Mouse (Mus musculus) thymus, adult 18-20 months (tissue): ENCODE measurements around the gene Cradd.

ENCODE experiments used
- DNase-seq, 2 experiments: peaks; one replicate each; pipeline ENCODE4 v3.0.0; 2022; ENCODE audit warnings: mixed read lengths in 2 of 2

Cradd gene

DNA sequence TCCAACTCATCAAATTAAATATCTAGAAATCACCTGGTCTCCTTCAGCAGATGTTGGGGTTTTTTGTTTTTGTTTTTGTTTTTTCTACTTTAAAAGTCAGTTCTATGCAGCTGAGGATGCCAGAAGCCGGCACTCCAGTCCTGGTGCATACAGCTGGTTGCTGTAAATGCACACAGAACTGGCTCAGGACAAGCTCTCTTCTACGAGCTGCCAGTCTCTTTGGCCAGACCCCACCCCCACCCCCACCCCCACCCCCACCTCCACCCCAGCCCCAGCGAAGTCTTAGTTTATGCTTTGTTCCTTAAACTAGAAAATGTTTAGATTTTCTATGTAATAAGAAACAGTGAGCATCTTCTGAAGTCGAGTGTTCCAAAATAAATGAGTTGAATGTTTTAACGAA, 57.0 kb downstream of the Cradd start:
- no peak for DNase-seq

DNA sequence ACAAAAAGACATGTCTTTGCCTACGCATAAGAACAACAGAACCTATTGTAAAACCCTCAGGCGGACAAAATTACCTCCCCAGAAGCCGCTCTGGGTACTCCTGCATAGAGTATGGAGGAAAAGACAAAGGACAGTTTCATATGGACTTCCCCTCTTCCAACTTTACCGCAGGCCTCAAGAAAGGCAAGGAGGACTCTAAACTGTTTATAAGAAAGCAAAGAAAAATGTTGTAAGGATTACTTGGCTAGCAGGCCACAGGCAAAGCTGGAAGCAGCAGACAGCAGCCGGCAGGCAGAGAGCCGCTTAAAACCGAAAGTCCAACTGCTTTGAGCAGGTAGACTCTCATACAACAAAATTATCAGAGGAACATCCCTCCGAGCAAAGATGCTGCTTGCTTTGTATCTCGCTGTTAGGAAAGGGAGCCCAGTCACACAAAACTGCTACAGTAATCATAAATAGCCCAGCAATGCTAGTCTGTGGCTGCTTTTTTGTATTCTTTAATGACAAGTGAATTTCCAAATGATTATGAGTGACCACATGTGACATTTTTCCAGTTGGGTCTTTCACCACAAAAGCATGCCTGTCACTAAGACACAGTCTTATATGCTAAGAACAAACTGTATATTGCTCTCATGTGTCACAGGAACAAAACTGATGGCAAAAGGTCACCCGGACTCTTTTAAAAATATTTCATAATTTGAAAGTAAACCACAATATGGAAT, 57.7 kb downstream of the Cradd start:
- DNase-seq, result no peak

DNA sequence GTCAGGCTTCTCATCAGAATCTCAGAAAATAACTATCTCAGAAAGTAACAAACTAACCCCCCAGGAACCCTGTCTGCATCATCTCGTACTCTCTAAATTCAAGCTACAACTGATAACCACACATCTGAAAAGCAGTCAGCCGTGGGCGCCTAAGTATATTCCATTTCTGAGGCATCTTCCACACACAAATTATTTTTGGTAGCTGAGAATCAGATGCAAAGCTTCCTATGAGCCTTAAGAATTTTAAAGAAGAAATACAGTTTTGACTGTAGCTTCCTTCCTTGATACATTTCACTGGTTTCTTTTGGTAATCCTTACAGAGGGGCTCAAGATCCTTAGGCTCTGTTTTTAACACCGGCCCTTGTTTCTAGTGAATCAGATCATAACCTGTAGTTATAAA, 58.4 kb downstream of the Cradd start:
- DNase-seq, result no peak

DNA sequence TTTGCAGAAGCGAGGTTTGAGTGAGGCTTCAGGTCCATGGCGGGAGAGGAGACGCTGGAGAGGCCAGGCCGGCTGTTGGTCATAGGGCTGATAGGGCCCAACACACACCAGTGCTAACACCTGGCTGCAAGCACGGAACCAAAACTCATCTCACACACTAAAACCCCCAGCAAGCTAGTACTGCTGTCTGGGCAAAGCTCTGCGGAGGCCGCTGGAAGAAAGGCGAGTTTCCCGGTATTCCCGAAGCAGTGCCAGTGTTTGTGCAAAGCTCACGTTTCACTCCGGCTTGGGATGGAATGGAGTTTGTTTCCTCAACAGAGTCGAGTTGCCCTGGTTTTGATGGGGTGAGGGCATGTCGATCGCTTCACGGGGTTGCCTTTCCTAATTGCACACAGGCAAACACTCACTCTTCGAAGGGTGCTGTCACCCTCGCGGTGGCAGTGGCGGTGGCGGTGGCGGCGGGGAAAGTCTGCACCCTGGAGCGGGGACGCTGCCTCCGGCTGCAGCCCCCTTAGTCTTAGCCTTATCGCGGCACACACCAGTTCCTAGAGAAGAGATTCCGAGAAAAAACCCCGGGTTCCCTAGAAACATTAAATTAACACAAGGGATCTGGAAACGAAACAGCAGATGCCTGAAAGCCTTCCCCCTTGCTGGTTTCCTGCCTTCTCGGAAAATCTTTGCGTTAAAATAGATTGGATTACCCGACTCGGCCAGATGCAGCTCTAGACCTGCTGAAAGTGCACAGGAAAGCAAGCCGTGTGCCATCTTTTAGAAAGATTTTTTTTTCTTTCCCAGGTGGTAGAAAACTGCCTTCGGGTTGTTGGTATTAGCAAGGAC, 59.2 kb downstream of the Cradd start:
- DNase-seq, result peak; percentile 24 to 30

DNA sequence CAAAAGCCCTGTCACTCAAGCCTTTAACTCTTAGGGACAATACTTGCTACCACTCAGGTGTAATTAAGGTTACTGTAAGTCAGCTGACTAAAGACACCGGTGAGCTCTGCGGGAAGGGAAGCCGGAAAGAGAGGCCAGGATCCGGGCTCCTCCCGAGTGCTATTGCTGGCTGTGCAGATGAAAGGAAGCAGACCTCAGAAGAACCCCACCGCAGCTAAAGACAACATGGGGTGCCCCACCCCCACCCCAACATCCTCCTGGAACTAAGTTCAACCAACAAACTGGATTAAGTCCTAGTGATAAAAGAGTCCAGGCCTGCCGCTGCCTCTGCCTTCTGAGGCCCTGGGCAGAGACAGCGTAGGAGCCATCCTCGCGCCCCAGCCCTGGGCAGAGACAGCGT, 61.5 kb downstream of the Cradd start:
- peak; percentile 48 to 65 for DNase-seq

DNA sequence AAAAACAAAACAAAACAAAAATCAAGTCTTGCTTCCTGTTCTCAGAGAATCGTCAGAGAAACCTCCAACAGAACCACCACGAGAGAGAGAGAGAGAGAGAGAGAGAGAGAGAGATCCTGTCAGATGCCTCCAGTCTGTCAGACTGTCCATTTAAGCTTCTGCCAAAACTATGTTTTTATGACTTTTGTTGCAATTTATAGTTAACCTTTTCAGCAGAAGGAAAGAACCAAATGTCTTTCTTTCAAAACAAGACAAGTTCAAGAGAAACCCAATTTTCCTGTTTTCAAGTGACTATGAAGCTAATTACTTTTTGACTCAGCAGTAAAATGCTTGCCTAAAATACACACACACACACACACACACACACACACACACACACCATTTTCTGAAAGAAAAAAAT, 62.7 kb downstream of the Cradd start:
- DNase-seq, result no peak

DNA sequence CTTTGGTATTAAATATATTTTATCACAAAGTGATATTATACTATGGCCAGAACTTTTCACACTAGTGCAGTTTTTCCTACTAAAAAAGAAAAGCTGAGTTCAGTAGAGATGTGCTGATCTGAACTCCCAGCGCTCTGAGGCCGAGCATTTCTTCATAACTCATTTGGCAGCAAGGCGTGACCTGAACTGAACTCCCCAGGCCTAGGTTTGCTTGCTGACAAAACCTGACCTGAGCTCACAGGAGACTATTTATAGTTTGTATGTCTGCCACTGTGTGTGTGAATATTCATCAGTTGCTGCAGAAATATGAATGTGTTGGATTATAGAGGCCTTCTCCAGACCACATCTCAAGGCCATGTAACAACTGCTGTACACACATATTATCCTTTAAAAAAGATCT, 63.5 kb downstream of the Cradd start:
- no peak for DNase-seq

DNA sequence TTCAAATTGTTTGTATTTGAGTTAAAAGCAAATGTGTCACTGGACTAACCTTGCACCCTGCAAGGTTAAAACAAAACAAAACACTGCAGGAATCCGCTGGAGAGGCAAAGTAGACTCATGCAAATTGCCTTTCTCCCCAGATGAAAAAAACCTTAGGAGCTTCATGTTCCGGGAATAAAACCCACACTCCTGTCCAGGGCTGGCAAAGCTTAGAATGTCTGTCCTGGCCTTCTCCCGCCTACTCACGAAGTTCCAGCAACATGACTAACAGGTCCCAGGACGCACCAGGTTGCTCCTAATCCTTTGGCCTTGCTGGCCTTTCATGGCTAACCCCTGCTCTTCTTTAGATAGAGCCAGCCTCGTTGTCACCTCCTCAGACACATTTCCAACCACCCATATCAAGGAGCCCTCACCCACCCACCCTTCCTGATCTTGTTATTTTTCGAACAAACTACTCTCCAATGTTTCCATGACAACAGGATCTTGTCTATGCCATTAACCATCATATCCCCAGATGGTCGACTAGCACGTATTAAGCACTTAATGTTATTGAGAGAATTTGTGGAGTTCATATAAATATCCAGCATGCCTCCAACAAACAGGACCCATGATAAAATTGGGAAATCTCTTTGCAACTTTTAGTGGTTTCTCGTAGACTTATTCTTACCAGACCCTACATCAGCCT, 65.3 kb downstream of the Cradd start:
- DNase-seq, result no peak

DNA sequence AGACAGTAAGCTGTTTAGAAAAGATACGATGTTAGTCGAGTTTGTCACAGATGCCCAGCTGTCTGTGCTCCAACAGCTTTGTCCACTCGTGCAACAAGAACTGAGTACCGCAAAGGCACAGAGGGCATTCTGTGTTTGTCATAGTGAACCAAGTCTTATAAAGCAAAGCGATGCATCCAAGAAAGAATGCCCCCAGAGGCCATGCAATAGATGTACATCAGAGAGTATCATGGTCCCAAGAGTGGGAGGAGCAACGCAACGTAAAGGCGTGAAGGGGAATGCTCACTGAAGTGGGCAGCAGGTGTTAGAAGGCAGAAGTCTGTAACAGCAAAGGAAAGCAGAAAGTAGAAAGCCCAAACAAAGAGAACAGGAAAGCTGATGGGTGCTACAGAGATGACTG, 66.0 kb downstream of the Cradd start:
- no peak for DNase-seq

DNA sequence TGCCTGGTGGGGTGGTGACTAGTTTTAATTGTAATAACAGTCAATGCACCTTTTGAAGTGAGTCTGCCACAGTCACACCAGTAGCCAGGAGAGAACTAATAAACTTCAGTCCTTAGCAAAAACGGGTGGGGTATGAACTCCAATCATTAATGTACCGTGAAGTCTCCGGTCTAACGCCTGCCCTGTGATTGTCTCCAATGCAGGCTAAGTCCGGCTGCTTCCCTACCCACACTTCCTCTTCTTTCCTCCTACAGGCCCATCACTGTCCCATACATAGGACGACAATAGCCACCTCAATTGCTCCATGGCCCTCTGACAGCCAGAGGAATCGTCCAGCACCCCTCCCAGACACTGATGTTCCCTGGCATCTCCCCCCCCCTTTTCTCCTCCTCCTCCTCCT, 67.8 kb downstream of the Cradd start:
- DNase-seq, result no peak

DNA sequence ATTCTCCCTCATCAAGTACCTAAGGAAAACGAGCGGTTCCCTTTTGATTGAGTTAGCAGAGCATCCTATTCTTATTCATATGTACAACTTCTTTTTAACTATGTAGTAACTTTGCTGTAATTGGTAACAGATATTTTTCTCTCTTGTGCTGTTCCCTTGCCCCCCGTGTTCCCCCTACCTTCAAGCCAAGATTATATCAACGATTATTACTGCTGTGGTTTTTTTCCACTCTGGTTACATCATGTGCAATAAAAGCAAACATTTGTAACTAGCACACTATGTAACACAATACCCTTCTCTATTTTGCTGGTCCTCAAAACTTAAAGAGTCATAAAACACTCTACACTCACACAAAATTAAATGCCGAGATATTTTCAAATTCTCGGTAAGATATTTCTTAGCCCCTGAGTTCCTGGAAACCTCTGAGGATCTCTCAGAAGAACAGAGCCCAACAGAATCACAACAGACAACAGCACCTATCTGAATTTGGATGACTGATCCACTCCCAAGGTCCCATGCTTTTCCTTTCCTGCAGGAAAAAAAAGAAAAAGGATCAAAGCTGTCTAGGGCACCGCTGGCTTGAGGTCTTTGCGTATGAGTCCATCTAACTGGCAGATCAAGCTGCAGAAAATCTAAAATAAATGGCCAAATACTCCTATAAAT, 68.8 kb downstream of the Cradd start:
- DNase-seq, result no peak

DNA sequence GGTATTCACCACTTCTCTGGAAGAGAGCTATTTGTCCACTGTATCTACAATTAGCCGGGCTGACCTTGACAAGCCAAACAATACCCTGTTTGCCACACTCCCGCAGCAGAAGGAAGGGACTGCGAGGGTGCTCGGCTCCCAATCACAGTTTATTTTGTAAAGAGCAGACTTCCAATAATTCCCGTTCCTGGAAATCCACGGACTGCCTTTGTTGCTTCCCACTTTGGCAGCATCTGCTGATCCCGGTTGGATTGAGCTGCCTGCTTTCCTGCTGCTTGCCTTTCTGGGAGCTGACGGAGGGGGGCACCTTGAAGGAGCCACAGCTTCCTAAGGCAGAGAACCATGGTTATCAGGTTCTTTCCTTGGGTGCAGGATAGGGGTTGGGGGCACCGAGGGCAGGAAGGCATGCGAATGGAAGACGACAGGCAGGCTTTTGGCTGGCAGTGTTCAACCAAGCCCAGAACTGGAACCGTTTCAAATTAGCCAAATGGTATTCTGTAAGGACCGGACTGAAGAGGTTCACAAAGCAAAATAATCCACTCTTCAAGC, 69.4 kb downstream of the Cradd start:
- no peak for DNase-seq

DNA sequence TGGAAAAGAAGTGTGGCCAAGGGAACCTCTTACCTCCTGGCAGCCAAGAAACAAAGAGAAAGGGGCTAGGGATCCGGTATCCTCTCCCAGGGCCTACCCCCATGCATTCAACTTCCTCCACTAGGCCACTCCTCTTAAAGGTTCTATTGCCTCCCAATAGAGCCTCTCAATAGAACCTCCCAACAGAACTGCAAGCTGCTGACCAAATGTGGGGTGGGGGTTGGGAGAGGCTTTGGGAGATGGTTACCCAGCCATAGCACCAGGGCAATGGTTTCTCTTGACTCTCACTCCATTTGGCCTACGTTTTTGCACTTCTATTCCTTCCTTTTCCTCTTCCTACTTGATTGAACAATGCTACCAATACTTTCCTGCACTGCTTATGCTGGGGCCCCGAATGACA, 69.9 kb downstream of the Cradd start:
- DNase-seq, result no peak

DNA sequence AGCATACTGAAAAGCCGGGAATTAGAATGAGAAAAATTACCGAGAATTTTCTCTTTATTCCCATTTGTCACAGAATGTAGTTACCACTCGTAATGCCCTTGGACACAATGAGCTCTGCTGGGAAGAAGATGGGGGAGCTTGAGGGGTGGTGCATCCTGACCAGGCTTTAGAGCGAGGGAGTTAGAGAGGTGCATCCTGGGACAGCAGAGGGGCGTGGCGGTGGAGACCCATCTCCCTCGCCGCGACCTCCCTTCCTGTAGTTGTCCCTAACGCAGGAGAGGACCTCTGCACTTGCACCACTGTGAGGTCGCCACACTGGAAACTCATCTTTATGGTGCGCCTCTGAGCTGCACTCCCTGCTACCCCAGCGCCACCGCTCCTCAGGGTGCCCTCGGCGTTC, 72.3 kb downstream of the Cradd start:
- DNase-seq, result no peak

DNA sequence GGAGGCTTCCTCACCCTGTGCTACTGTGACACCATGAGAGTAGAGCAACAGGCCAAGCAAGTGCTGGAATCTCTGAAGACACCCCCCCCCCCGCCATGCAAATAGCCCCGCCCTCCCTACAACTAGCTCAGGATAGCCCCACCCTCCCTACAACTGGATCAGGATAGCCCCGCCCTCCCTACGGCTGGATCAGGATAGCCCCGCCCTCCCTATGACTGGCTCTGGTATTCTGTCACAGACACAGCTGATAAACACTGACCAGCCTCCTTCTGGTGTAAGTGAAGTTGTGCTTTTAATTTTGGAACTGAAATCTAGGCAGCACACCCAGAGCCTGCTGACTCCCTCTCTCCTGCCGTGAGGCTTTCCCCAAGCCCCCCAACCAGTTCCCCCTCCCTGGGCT, 75.6 kb downstream of the Cradd start:
- no peak for DNase-seq

DNA sequence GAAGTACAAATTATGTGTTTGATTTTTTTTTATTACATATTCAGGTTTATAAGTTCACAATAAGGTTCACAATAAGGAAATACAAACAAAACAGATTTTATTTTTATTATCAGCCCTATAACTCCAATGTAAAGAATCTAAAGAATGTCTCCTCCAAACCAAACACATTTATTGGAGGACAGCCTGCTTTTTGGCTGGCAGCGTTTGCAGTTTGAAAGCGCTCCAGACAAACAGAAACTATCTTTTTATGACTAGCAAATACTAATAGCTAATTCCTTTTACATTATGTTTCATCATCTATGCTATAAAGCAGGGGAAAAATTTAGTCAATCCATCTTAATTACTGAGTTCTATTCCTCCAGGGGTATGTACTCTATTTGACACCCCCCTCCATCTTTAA, 77.2 kb downstream of the Cradd start:
- DNase-seq, result no peak

DNA sequence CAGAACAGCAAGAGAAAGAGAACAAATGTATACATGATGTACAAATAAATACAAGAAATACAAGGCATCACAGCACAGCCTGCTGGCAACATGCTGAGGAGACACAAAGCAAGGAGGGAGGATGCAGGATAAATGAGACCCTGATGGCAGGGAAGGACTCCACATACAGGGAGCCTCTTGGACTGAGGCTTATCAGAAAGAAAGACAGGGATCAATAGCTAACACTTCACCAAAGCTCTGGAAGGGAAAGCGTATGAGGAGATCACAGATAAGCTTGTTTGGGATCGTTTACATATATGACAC, 78.3 kb downstream of the Cradd start:
- DNase-seq, result no peak

DNA sequence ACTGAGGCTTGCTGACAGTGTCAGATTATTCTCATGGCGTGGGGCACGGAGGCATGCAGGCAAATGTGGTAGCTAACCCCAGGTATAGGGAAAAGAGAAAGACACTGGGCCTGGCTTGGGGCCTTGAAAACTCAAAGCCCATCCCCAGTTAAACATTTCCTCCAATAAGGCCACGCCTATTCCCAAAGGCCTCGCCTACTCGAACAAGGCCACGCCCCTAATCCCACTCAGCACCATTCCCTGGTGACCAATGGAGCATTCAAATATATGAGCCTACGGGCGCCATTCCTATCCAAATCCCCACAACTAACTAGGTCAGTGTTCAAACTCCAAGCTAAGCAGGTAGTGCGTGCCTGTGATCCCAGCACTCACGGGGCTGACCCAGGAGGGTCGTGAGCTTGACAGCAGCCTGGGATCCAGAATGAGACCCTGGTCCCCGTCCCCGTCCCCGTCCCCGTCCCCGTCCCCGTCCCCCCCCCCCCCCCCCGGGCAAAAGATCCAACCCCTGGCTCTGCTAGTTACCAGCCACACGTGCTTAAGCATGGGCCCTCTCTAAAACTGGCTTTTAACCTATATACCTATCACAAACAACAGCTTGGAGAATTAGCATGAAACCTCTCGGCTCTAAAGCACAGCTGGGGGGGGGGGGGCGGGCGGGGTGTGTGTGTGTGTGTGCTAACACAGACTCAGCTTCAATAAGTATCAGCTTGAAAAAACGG, 78.8 kb downstream of the Cradd start:
- DNase-seq, result no peak

DNA sequence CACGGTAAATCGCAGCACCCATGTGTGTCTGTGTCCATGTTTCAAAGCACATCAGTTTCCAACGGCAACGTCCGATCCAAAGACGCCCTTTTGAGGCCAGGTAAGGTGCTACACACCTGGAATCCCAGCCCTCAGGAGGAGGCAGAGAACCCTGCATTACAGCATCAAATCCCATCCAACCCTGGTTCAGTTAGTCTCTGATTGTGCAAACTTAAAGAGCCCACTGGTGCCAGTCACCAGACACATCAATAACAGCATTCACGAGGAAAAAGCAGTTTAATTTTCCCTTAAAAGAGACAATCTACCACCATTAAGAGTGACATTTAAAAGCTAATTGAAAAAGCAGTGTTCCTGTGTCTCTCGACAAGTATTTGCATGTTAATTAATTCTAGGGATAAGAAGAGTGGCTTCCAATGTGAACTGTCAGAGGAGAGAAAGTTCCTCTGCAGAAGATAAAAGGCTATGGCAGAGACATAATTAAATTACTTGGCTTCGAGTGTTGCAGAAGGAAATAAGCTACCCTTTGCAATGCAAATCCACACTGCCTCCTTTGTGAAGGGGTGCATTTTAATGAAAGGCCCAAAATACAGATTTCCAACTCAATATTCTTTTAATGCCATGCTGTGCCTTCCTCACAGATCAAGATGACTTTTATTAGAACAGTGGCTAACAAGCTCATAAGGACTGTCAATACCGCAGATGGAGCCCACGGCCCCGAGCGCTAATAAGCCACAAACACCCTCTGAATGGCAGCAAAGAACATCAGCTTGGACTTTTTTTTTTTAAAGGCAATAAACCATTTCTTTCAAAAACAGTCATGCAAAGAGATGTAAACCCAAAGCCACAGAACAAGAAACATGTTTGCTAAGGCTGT, 84.5 kb downstream of the Cradd start:
- no peak for DNase-seq

DNA sequence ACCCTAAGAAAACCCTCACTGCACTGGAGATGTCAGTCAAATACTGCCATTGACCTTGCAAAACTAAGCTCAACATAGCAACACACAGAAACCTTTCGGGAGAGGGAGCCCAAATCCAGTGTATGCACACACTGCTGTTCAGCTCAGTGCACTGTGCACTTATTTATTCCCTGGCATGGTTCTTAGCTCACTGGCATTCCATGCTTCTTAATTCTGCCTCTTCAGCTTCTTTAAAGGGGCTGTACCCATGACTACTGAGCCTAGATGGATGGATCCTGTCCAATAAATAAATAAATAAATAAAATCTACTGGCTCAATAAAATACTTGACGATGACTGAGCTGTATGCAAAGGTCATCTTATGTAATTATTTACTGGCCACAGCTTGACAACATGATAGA, 85.3 kb downstream of the Cradd start:
- DNase-seq, result no peak

DNA sequence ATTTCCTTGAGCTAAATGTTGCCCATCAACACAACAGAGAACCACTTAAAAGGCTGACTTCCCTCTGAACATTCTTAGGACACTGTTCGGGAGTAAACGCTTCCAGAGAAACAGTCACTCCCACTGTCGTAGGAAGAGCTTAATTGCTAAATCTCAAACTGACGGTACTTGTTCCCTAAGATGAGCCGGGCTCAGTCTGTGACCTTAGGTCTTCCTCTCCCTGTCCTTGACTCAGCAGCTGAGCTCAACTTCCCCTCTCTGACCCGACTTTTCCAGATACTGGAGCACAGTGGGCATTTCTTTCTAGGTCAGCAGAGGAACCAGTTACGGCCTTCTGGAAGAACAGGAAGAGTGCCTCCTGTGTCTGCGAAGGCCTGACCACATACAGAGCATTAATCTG, 87.7 kb downstream of the Cradd start:
- DNase-seq, result no peak

DNA sequence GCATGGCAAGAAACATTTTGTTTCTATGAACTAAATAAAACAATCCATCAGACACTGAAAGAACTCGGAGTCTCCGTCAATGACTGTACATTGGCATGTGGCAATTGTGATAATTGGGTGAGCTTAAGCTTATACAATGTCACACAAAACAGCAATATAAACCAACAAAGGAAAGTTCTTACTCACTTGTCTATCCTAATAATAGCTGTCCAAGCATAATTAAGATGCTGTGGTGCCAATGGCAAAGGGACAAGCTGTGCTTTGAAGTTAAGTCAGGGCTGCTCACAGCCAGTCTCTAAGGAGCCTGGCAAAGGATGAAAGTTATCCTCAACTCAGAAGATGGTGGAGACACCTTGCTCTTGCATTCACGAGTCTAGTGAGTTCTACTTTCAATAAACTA, 89.3 kb downstream of the Cradd start:
- DNase-seq, result no peak
